Mouse (Mus musculus): ENCODE measurements around the gene Optc. TPM values are rescaled to one million over a fixed set of nuclear protein-coding genes. Genes with fewer than 3 reads are reported as not detected.

Optc gene
- total RNA-seq (2017), result not detected in 3 replicates

GRCm38 (mm10) chr1:133907949-133908658 lies at the start of gene Optc:
Optc (minus strand) TSS chr1:133907999.
- ATAC-seq (replicated peaks; ENCODE audit: insufficient number of reproducible peaks, low FRiP score, low TSS enrichment, poor library complexity, severe bottlenecking), result no peak

- no peak for ATAC-seq (replicated peaks; ENCODE audit: insufficient number of reproducible peaks, low FRiP score, low TSS enrichment, poor library complexity, severe bottlenecking)
These were observed 46.2 kb upstream of the Optc start for GRCm38 (mm10) chr1:133954009-133954408.

DNA sequence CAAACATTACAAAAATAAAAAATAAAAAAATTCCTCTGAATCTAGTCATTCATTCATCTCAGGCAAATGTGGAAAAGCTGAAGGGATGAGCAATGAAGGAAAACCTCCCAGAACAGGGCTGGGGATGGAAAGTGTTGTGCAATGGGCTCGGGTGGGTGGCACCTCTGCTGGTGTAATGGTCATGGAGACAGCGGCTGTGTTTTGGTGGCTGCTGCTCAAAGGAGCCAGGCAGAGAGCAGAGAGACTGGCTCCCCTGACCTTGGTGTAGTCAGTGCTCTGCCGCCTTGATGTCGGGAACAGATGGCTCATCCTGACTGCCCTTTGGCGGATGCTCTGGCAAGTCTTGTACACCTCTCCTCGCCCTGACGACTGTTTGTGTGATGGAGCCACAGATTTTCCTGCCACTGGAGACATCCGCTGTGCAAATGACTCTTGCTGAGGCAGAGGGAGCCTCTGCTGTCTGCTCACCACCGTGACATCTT lies 45.5 kb upstream of the Optc start:
- ATAC-seq (replicated peaks; ENCODE audit: insufficient number of reproducible peaks, low FRiP score, low TSS enrichment, poor library complexity, severe bottlenecking), result no peak

DNA sequence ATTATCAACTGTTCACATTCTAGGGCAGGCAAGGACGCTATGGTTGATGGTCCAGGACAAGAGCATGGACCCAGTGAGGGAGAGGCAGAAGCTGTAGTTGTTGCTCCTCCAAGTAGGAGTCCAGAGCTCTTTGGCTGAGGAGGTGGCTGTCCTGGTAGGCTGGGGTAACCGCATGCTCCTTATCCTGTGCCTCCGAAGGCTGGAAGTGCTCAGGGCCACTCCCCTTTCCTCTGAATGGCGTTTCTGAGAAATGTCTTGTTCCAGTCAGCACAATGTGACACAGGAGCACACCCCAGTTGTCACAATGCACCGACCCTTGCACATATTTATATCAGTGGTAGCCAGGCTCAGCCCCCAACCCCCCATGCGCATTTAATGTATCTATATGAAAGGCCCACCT lies 43.8 kb upstream of the Optc start:
- ATAC-seq (replicated peaks; ENCODE audit: insufficient number of reproducible peaks, low FRiP score, low TSS enrichment, poor library complexity, severe bottlenecking), result no peak

DNA sequence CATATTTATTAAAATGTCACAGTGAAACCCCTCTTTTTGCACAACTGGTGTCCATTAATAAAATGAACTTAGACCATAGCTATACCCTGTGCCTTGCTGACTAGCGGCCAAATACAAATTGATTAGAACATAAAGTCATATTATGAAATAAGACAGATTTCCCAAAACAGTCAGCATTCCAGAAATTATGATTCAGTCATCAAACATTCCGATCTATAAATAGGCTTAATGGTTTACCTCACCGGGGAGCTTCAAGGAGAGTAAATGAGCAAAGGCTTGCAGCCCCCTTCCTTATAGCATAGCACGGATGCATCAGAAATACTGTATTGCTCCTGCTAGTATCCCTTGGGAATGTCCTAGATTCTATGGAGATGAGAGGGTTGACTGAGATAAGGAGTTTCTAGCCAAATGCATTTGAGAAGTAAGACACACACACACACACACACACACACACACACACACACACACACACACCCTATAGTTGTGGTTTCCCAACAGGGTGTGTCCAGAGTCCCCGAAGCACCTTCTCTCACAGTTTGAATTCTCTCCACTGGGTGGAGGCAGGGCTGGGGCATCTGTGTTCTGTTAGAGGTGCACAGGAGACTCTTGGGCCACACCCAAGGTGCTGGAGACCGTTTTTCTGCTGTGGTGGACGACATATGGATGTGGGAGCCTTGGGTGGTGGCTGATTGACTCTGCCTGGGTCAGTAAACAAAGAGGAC lies 42.4 kb upstream of the Optc start:
- ATAC-seq (replicated peaks; ENCODE audit: insufficient number of reproducible peaks, low FRiP score, low TSS enrichment, poor library complexity, severe bottlenecking), result no peak

GRCm38 (mm10) chr1:133945106-133945505 lies 37.3 kb upstream of the Optc start:
- ATAC-seq (replicated peaks; ENCODE audit: insufficient number of reproducible peaks, low FRiP score, low TSS enrichment, poor library complexity, severe bottlenecking), result no peak

DNA sequence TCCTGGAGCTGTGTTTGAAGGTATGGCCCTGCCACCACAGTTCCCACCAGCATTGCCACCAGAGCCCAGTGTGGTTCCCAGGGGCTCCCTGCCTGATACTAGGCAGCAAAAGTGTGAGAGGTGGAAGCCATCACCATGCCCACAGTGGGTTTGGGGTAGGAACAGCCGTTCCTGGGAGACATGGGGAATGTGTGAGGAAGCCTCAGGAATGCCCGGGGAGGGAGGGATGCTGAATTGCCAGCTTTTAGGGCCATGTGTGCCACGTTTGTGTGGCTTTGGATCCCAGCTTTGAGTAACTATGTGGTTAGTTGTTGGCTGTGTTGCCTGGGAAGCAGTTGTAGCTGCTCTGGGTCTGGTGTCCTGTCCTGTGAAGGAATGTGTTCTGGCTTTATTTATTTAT lies 34.1 kb upstream of the Optc start:
- no peak for ATAC-seq (replicated peaks; ENCODE audit: insufficient number of reproducible peaks, low FRiP score, low TSS enrichment, poor library complexity, severe bottlenecking)

- ATAC-seq (replicated peaks; ENCODE audit: insufficient number of reproducible peaks, low FRiP score, low TSS enrichment, poor library complexity, severe bottlenecking), result no peak
These were observed 33.5 kb upstream of the Optc start for GRCm38 (mm10) chr1:133941158-133941860.

DNA sequence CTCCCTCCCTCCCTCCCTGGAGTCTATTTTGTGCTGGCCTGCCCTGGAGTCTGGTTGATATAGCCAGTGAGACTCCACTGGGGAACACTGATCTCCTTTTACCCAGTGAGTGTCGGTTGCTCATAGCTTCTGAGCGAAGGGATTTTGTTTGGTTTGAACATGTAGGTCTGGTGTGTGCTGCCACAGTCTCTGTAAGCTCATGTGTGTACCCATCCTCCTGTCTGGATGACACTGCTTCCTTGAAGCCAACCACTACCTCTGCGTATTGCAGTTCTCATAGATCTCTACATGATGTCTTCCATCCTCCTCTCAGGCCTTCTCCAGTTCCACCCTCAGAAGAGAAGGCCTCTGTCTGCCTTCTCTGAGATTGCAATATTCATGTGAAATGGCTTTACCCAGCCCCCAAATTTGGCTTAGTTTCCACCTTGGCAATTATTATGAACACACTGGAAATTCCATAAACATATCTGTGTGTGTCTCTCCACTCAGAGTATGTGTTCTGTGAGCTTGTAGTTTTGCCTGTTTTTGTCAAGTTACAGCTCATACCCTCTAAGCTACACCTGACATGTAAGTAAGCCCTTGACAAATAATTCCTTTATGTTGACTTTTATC lies 32.8 kb upstream of the Optc start:
- no peak for ATAC-seq (replicated peaks; ENCODE audit: insufficient number of reproducible peaks, low FRiP score, low TSS enrichment, poor library complexity, severe bottlenecking)

- ATAC-seq (replicated peaks; ENCODE audit: insufficient number of reproducible peaks, low FRiP score, low TSS enrichment, poor library complexity, severe bottlenecking), result no peak
These were observed 31.9 kb upstream of the Optc start for GRCm38 (mm10) chr1:133939708-133940107.

DNA sequence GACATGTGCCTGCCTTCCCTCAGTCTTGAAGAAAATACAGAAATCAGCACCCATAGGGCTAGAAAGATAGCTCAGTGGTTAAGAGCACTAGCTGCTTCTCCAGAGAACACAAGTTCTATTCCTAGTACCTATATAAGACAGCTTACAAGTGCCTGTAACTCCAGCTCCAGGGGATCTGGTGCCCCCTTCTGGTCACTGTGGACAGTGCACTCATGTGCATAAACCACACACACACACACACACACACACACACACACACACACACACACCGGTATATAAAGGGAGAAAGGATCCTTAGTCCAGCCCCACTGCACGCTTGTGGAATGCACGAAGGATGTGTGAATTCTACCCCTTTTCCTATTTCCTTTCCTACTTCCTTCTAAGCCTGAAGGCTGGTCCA lies 28.4 kb upstream of the Optc start:
- ATAC-seq (replicated peaks; ENCODE audit: insufficient number of reproducible peaks, low FRiP score, low TSS enrichment, poor library complexity, severe bottlenecking), result no peak

- ATAC-seq (replicated peaks; ENCODE audit: insufficient number of reproducible peaks, low FRiP score, low TSS enrichment, poor library complexity, severe bottlenecking), result no peak
These were observed 26.7 kb upstream of the Optc start for GRCm38 (mm10) chr1:133934354-133934963.

- ATAC-seq (replicated peaks; ENCODE audit: insufficient number of reproducible peaks, low FRiP score, low TSS enrichment, poor library complexity, severe bottlenecking), result no peak
These were observed 25.7 kb upstream of the Optc start for GRCm38 (mm10) chr1:133933301-133934195.

DNA sequence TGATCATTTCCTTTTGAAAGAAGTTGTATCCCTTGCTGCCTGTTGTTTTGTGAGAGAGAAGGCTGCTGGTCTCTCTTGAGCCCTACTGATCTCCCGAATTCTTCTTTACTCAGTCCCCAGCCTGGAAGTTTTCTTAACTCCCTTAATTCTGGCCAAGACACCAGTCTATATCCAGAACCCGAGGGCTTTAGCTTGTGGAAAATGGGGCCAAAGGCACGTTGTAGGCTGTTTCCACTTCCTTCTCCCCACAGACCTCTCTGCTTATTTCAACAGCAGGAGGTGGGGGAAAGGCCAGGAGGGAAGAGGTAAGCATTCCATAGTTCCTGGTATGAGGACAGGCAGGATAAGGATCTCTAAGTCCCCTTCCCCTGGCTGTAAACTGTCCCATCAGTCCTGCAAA lies 22.2 kb upstream of the Optc start:
- no peak for ATAC-seq (replicated peaks; ENCODE audit: insufficient number of reproducible peaks, low FRiP score, low TSS enrichment, poor library complexity, severe bottlenecking)

GRCm38 (mm10) chr1:133925223-133925622 lies 17.4 kb upstream of the Optc start:
- no peak for ATAC-seq (replicated peaks; ENCODE audit: insufficient number of reproducible peaks, low FRiP score, low TSS enrichment, poor library complexity, severe bottlenecking)

DNA sequence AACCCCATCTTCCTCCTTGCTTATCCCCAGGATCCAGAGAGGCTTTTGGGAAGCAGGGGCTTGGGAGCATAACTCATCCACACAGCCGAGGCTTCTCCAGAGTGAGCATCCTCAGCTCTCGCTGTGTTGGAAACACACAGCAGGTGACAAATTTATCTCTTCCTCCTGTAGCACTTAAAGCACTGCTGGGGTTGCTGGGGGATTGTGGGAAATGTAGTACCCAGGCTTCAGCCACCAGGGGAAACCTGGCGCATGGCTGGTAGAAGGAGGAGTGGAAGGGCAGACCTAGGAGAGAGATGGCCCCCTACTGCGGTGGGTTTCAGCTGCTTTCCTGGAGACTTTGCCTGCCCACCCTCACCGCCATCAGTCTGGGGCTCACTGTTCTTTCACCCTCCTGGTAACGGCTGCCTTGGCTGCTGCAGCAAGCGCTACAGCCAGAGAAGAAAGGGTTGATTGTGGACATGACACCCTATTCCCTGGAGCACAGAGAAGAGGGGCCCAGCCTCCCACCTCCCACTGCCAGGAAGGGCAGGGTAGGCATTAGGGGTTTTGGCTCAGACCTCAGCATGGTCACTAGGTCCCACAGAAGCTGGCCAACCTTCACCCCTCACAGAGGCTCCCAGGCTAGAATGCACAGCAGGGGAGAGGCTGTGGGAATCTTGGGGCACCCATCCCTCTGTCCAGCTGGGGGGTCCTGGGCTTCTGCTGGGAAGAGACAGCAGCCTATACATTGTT lies 16.5 kb upstream of the Optc start:
- no peak for ATAC-seq (replicated peaks; ENCODE audit: insufficient number of reproducible peaks, low FRiP score, low TSS enrichment, poor library complexity, severe bottlenecking)

GRCm38 (mm10) chr1:133923071-133923470 lies 15.3 kb upstream of the Optc start:
- ATAC-seq (replicated peaks; ENCODE audit: insufficient number of reproducible peaks, low FRiP score, low TSS enrichment, poor library complexity, severe bottlenecking), result no peak
